Mouse (Mus musculus) bone marrow, adult 2 months (tissue): ENCODE results near the gene Pigf.

ENCODE experiments used
- CTCF ChIP-seq: fragments of 200-500 bp; IDR thresholded peaks from 2 replicates; pipeline ENCODE4 v1.5.1; 2011; ENCODE audit warnings: low read length, control low read depth; ENCODE audit not compliant: control insufficient read depth, insufficient read depth
- POLR2A ChIP-seq: fragments of 200-500 bp; IDR thresholded peaks from 2 replicates; pipeline ENCODE4 v1.6.1; 2011; ENCODE audit warnings: low read depth, mild to moderate bottlenecking, control low read depth, low read length, borderline replicate concordance; ENCODE audit not compliant: control insufficient read depth

DNA sequence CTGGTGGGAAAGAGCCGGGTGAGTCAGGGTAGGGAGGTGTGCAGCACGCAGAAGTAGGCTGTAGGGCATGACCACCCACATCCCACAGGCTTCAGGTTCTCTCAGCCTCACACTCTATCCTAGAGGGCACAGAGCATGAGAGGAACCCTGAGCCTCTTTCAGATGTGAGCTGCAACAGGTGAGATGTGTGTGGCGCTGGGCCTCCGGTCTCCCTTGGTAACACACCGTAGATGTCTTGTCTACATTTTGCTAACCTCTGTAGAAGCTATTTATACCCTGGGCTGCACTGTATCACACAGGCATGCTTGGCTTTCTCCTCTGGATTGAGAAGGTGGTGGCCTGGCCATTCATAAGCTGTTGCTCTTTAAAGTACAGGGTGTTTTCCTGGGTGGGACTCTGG is 56.6 kb downstream of the Pigf start:
- TF ChIP-seq CTCF (no peak), POLR2A (no peak)
